ENCODE assay signal across 8 mouse cellular contexts in genomic region chr7:31041662-31042315, GRCm38 (mm10). TPM values are rescaled to one million over a fixed set of nuclear protein-coding genes. Genes with fewer than 3 reads are reported as not detected.
DNase-seq lines count a peak whose midpoint lies in the region; ATAC-seq lines count a peak whose summit lies in the region.

No protein-coding gene starts in this region.

- peak overlapping the region; percentile 51 for H3K4me2 ChIP-seq in embryonic facial prominence, embryonic 12.5 days (replicated peaks)
- peak overlapping the region; percentile 62 for H3K4me2 ChIP-seq in heart, embryonic 16.5 days (ENCODE audit: low read depth, low read length)
- H3K4me2 ChIP-seq in stomach, embryonic 15.5 days = peak overlapping the region; percentile 62

- peaks cover 19% of the 10 kb centered on the region for H3K4me1 ChIP-seq in embryonic facial prominence, embryonic 12.5 days
- H3K4me1 ChIP-seq in heart, embryonic 16.5 days (ENCODE audit: control insufficient read depth, insufficient read depth, low read length) = peaks cover 11% of the 10 kb centered on the region
- H3K4me1 ChIP-seq in stomach, embryonic 15.5 days = peaks cover 12% of the 10 kb centered on the region; the same call in 1 of the 2 replicates

- peak overlapping the region; percentile 21 for H3K4me3 ChIP-seq in embryonic facial prominence, embryonic 12.5 days
- H3K4me3 ChIP-seq in heart, embryonic 16.5 days (ENCODE audit: low read length) = peak overlapping the region; percentile 50
- H3K4me3 ChIP-seq in stomach, embryonic 15.5 days (replicated peaks) = peak overlapping the region; percentile 30

- H3K9ac ChIP-seq in embryonic facial prominence, embryonic 12.5 days = 0 out of 2 replicates have a peak overlapping the region, but pooled peaks have one; percentile 19
- H3K9ac ChIP-seq in heart, embryonic 16.5 days (ENCODE audit: low read length) = peak overlapping the region; percentile 71
- H3K9ac ChIP-seq in stomach, embryonic 15.5 days = no peak overlapping the region

- no peaks in the 10 kb centered on the region for H3K9me3 ChIP-seq in embryonic facial prominence, embryonic 12.5 days
- H3K9me3 ChIP-seq in heart, embryonic 16.5 days (replicated peaks; ENCODE audit: control insufficient read depth, low read length) = no peaks in the 10 kb centered on the region
- H3K9me3 ChIP-seq in stomach, embryonic 15.5 days = no peaks in the 10 kb centered on the region

- ATAC-seq in embryonic facial prominence, embryonic 12.5 days (ENCODE audit: insufficient number of reproducible peaks, insufficient read depth, low FRiP score, low TSS enrichment) = no peak
- ATAC-seq in heart, embryonic 16.5 days (replicated peaks; ENCODE audit: extremely low read depth, insufficient read depth, low FRiP score) = peak; percentile 68
- ATAC-seq in megakaryocyte progenitor cell, adult 5-6 weeks (replicated peaks; ENCODE audit: poor library complexity) = peak; percentile 82
- no peak for ATAC-seq in stomach, embryonic 15.5 days (ENCODE audit: insufficient read depth, low FRiP score, low read depth)

- H3K27ac ChIP-seq in embryonic facial prominence, embryonic 12.5 days = no peak overlapping the region
- peak overlapping the region; percentile 64 for H3K27ac ChIP-seq in heart, embryonic 16.5 days (ENCODE audit: low read length)
- 0 out of 2 replicates have a peak overlapping the region, but pooled peaks have one; percentile 2 for H3K27ac ChIP-seq in stomach, embryonic 15.5 days

- no peaks in the 10 kb centered on the region for H3K36me3 ChIP-seq in embryonic facial prominence, embryonic 12.5 days
- H3K36me3 ChIP-seq in heart, embryonic 16.5 days (ENCODE audit: control insufficient read depth, insufficient read depth) = no peaks in the 10 kb centered on the region
- H3K36me3 ChIP-seq in stomach, embryonic 15.5 days = no peaks in the 10 kb centered on the region

- H3K27me3 ChIP-seq in embryonic facial prominence, embryonic 12.5 days = peaks cover 62% of the 10 kb centered on the region
- H3K27me3 ChIP-seq in heart, embryonic 16.5 days (ENCODE audit: control insufficient read depth, insufficient read depth, low read length) = peaks cover 17% of the 10 kb centered on the region
- H3K27me3 ChIP-seq in stomach, embryonic 15.5 days (replicated peaks) = peaks cover 16% of the 10 kb centered on the region; the same call in 1 of the 2 replicates

- WGBS in embryonic facial prominence, embryonic 12.5 days = 3% methylated on average over 28 of the region's 28 CpGs
- 3% methylated on average over 28 of the region's 28 CpGs for WGBS in heart, embryonic 16.5 days
- 5% methylated on average over 28 of the region's 28 CpGs for WGBS in stomach, embryonic 15.5 days

- DNase-seq in NIH3T3 (ENCODE audit: low read depth) = peak; percentile 47
- peak; percentile 66 for DNase-seq in kidney, postnatal 14 days
- no peak for DNase-seq in cerebellum, postnatal 25 days
- no peak for DNase-seq in ovary, postnatal 10 days (ENCODE audit: low spot score)

RNA-seq across cellular contexts. Expression of gene Fxyd5, which starts 0.5 kb away (rescaled TPM):
- 11.0 and 13.6 TPM in 2 replicates for polyA plus RNA-seq in embryonic facial prominence, embryonic 12.5 days (2016; fragmentation: Nextera tagmentation; extraction: Ambion mirVana)
- 44.7 and 46.7 TPM in 2 replicates for polyA plus RNA-seq in heart, embryonic 16.5 days (2015; fragmentation: Nextera tagmentation; extraction: Ambion mirVana)
- total RNA-seq in megakaryocyte progenitor cell, adult 5-6 weeks (2015) = 389 and 471 TPM in 2 replicates
- 244 and 257 TPM in 2 replicates for total RNA-seq in megakaryocyte progenitor cell, adult 5-6 weeks (2017)
- polyA plus RNA-seq in stomach, embryonic 15.5 days (2015; fragmentation: Nextera tagmentation; extraction: Ambion mirVana) = 27.1 and 29.0 TPM in 2 replicates

RNA-seq across cellular contexts. Expression of gene Fxyd7, which starts 9.5 kb away (rescaled TPM):
- 26.0 and 36.0 TPM in 2 replicates for polyA plus RNA-seq in embryonic facial prominence, embryonic 12.5 days (2016; fragmentation: Nextera tagmentation; extraction: Ambion mirVana)
- polyA plus RNA-seq in heart, embryonic 16.5 days (2015; fragmentation: Nextera tagmentation; extraction: Ambion mirVana) = 1.1 TPM in 2 replicates
- not detected in 2 replicates for total RNA-seq in megakaryocyte progenitor cell, adult 5-6 weeks (2015)
- not detected in 2 replicates for total RNA-seq in megakaryocyte progenitor cell, adult 5-6 weeks (2017)
- polyA plus RNA-seq in stomach, embryonic 15.5 days (2015; fragmentation: Nextera tagmentation; extraction: Ambion mirVana) = 21.6 and 25.0 TPM in 2 replicates

RNA-seq across cellular contexts. Expression of gene Fxyd1, which starts 15.2 kb away (rescaled TPM):
- 24.2 and 31.1 TPM in 2 replicates for polyA plus RNA-seq in embryonic facial prominence, embryonic 12.5 days (2016; fragmentation: Nextera tagmentation; extraction: Ambion mirVana)
- polyA plus RNA-seq in heart, embryonic 16.5 days (2015; fragmentation: Nextera tagmentation; extraction: Ambion mirVana) = 1,006 and 1,110 TPM in 2 replicates
- total RNA-seq in megakaryocyte progenitor cell, adult 5-6 weeks (2015) = not detected in 2 replicates
- not detected in 2 replicates for total RNA-seq in megakaryocyte progenitor cell, adult 5-6 weeks (2017)
- polyA plus RNA-seq in stomach, embryonic 15.5 days (2015; fragmentation: Nextera tagmentation; extraction: Ambion mirVana) = 89.3 and 110 TPM in 2 replicates

RNA-seq across cellular contexts. Expression of gene Lgi4, which starts 17.4 kb away (rescaled TPM):
- polyA plus RNA-seq in embryonic facial prominence, embryonic 12.5 days (2016; fragmentation: Nextera tagmentation; extraction: Ambion mirVana) = 1.5 and 2.0 TPM in 2 replicates
- polyA plus RNA-seq in heart, embryonic 16.5 days (2015; fragmentation: Nextera tagmentation; extraction: Ambion mirVana) = 0.09 and 0.11 TPM in 2 replicates
- 0.57 TPM in 1 of 2 replicates, not detected in the other for total RNA-seq in megakaryocyte progenitor cell, adult 5-6 weeks (2015)
- total RNA-seq in megakaryocyte progenitor cell, adult 5-6 weeks (2017) = 0.10 TPM in 1 of 2 replicates, not detected in the other
- 1.6 and 1.9 TPM in 2 replicates for polyA plus RNA-seq in stomach, embryonic 15.5 days (2015; fragmentation: Nextera tagmentation; extraction: Ambion mirVana)

RNA-seq across cellular contexts. Expression of gene Fxyd3, which starts 34.7 kb away (rescaled TPM):
- polyA plus RNA-seq in embryonic facial prominence, embryonic 12.5 days (2016; fragmentation: Nextera tagmentation; extraction: Ambion mirVana) = 16.6 and 19.2 TPM in 2 replicates
- 8.0 and 10.1 TPM in 2 replicates for polyA plus RNA-seq in heart, embryonic 16.5 days (2015; fragmentation: Nextera tagmentation; extraction: Ambion mirVana)
- total RNA-seq in megakaryocyte progenitor cell, adult 5-6 weeks (2015) = not detected in 2 replicates
- total RNA-seq in megakaryocyte progenitor cell, adult 5-6 weeks (2017) = not detected in 2 replicates
- polyA plus RNA-seq in stomach, embryonic 15.5 days (2015; fragmentation: Nextera tagmentation; extraction: Ambion mirVana) = 364 and 383 TPM in 2 replicates

Comparison
In these comparisons a context has a peak if more than half of its experiments do, and no peak if none do; other contexts are left out.
1. DNase-seq: peak in NIH3T3 (single experiment) and kidney, postnatal 14 days (single experiment); none in cerebellum, postnatal 25 days (0 of 2) and ovary, postnatal 10 days (single experiment).
2. ATAC-seq: peak in heart, embryonic 16.5 days (single experiment) and megakaryocyte progenitor cell, adult 5-6 weeks (single experiment); none in embryonic facial prominence, embryonic 12.5 days (single experiment) and stomach, embryonic 15.5 days (single experiment).
3. RNA of gene Fxyd7, which starts 9.5 kb away (polyA plus RNA-seq): 26.0 to 36.0 TPM in embryonic facial prominence, embryonic 12.5 days and 21.6 to 25.0 TPM in stomach, embryonic 15.5 days; 1.1 TPM in heart, embryonic 16.5 days; every median in the first group is over 10 times any median in the second.
4. Peak in every context shown above with its lines, with median percentiles within 50 percentile points of each other: H3K4me2 ChIP-seq and H3K4me3 ChIP-seq.